Mouse (Mus musculus) CH12F3 (cell line): ENCODE measurements around the gene Ccdc58.
"Not testable (repeated sequence)": the region's sequence is repeated elsewhere in the genome, so short reads cannot be mapped to it uniquely, and the experiment has no call there.

ENCODE experiments used
- in situ Hi-C: fragments of 300-500 bp; cut with MboI; formaldehyde crosslinking; loops from 2 replicates; pipeline ENCODE4 v1.14.3; 2020; ENCODE audit warnings: low sequenced_read_pairs

The Ccdc58 gene

DNA sequence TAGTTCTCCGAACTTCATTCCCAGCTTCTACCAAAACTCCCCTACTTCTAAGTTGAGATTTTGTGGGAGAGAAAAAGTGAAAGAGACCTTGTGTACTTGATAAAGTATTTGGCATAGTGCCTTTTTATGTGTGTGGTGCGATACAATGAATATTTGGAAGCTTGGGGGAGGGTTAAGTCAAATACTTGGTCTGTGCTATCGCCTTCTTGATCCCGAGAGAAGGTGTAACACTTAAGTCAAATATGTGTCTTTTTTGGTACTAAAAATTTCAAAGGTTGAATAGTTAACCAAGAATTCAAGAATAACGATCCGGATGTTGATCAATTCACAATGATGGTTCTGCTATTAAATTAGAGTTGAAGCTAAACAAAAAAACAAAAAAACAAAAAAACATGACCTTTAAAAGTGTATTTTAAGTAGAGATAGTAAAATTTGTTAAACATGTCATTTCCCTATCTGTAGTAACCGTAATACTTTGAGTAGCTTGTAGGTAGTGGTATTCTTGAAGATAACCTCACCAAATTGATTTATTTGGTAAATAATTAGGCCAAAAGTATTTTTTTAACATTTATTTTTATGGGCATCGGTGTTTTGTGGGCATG is 1.0 kb downstream of the Ccdc58 start:
- in situ Hi-C loops = no loop called here

DNA sequence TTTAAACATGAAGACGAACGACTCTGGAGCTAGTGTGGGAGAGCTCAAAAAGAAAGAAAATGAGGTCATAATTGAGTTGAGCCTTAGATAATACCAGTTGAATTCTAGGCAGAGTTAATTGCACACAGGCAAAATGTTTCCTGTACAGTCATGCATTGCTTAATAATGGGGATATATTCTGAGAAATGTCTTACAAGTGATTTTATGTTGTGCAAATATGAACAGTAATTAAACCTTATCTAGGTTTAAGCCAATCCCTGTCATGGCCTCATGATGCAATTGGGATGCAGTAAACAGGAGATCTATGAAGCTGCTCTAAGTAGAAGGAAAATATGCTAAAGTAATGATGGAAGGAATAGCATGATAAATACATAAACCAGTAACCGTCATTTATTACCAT is 3.3 kb downstream of the Ccdc58 start:
- in situ Hi-C loops = no loop called here

DNA sequence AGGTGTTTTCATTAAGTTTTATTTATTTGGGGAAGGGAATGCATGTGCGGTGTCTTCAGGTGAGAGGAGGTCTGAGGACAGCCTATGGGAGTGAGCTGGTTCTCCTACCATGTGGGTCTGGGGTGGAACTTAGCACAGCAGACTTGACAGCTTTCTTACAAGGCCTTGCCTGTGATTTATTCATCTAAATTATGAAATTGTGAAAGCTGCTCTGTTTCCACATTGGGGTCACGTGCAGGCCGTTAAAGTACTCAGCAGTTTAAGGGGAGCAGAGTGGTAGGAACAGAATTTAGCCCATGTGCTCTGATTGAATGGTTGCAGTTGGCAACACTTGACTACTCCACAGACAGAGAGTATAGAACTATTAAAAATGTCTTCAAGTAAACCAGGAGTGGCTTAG is 8.4 kb downstream of the Ccdc58 start:
- in situ Hi-C loops = no loop called here

DNA sequence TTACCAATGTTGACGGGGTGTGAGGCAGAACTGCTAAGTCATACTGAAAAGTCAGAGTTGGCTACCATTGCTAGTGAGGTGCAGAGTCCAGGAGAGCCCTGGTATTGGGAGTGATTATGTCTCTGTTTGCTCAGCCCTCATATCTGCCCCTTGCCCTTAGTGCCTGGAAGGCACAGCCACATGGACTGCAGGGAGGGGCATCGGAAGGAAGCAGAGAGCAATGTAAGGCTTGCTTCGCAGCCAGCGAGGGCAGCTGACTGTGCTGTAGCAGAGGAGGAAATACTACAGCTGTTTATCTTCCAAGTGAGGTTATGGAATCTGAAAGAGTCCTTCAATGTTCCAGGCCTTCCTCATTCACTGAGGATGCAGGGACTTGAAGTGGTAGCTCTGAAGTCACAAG is 16.4 kb downstream of the Ccdc58 start:
- in situ Hi-C loops = no loop called here

DNA sequence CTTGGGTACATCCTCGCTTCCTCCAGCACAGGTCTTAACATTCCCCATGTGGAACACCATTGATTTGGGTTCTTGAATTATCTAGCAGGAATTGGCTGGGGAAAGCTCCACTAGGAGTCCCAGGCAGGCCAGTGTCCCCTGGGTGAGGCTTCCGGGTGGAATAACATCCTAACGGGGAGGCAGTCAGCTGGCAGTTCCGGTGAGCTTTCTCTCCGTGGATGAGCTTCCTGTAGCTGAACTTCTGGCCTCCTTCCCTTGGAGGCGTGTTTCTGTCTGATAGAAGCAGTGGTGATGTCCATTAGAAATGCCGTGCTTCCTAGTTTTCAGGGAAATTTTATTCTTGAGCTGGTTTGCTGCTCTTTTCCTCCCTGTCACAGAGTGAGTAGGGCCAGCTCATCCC is 17.6 kb downstream of the Ccdc58 start:
- in situ Hi-C loops = no loop called here

DNA sequence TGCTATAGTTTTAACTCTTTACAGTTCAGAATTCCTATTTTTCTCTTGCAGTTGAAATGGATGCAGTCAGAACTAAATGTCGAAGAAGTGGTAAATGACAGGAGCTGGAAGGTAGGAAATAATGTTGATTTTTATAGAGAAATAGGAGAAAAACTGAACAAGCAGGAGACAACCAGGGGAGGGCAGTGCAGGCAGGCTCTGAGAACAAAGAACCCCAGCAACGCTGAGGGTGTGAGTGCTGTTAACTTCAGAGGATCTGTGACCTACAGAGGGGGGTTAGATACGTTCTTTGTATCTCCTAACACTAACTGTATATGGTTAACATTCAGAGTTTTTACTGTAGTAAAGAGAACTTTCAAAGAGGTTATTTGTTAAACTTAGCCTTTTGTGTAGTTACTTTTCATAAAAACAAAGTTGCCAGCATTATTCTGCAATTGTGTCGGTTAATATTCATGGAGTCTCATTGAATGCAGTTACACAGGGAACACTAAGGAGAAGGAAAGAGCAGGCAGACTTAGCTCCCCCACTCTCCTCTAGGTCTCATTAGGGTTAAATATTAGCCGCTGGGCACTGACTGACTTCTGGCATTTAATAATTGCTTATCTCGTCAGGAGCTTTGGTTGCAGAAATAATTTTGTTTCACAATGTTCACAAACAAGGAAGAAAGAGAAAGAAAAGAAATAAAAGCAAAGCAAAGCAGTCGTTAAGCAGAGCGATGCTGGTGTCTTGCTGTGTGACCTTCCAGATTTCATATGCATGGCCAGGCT is 18.5 kb downstream of the Ccdc58 start:
- in situ Hi-C loops = no loop called here

DNA sequence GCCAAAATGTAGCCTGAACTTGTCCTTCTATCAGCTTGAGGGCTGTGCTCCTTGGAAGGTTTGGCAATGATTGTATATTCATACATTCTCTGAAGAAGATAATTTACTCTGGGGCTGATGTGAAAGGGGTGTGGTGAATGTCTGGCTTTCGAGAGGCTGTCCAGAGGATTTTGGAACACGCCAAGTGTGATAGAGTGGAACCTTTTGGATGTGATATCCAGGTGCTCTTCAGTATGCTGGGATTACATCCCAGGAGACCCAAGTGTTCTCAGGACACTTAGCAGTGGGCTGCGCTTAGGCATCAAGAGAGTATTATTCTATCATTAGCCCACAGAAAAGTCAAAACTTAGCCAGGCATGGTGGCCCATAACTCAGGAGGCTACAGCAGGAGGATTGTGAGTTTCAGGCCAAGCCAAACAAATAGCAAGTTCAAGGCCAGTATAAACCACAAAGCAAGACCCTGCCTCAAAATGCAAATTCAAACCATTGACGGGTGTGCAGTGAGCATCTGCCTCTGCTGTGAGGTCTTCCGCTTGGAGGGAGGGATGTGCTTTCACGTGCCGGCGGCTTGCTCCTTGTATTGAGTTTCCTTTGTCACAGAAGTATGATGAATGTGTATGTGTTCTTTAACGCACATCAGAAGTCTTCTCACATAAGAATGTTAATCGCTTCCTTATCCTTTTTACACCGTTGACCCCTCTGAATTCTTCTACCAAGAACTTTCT is 19.5 kb downstream of the Ccdc58 start:
- in situ Hi-C loops = no loop called here

DNA sequence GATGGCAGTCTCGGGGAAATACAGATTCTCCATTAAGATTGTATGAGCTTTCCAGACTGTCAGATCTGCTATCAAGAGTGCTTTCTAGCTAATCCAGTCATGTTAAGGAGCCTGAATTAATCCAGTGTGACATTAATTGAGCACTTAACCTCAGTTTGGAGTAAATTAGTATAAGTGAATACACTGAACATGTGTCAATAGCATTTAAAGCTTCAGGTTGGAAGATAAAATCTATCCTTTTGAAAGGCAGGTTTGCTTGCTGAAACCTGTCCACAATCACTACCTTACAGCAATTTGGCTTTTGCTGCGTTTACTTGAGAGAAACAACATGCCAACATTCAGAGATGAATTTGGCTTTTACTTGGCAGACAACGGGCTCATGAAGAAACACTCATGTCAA is 22.6 kb downstream of the Ccdc58 start:
- in situ Hi-C loops = no loop called here

DNA sequence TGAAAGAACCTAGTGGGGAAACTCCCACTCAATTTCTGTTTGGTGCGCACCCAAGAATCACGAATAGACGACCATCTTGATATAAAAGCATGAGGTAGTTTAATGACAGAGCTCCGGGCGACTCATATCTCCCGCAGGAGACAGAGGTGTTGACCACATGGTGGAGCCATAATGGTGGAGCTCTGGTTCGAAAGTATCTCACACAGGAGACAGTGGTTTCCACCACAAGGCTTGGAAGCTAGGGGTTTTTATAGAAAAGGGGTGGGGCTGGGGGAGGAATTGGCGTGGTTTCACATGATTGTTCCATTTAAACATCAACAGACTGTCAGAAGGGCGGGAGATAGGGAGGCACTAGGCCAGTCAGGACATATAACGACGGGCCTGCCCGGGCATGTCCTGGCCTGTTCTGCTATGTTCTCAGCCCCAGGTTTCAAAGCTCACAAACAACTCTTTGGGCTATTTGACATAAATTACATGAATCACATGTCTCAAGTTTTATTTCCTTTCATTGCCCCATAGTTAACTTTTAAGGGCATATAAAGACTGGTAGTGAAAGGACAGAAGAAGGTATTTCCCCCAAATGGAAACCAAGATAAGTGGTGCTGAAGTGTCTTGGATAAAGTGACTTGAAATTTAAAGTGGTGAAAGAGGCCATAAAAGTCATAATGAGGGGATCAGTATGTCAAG is 26.5 kb downstream of the Ccdc58 start:
- in situ Hi-C loops = not testable (repeated sequence)

DNA sequence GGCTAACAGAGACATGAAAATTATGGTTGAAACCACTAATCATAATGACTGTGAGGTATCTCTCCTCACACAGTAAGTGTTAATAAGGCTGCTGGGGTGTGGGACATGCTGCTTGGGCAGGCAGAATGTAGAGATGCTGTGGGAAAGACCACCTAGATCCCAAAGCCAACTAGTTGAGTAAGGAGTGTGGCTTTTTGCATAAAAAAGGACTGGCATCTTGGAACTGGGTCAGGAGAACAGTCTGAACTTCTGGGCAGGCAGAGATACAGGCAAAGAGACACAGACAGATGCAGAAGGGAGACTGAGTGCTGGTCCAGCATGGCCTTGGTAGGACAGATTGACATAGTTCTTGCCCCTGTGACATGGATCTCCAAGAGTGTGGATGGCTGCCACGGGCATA is 30.0 kb downstream of the Ccdc58 start:
- in situ Hi-C loops = no loop called here

DNA sequence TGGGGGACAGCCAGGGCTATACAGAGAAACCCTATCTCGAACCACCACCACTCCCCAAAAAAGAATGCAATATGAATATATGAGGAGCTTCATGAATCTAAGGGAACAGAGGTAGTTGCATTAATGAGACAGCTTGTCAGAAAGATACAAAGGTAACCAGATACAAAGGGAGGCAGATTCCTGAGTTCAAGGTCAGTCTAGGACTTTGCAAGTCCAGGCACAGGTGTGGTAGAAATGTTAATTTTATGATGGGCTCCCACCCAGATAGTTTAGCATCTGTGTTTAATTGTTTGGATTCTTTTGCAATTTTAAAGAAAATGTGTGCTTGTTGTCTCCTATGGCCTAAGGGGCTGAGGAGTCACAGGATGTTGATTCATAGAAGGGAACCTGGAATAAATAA is 30.7 kb downstream of the Ccdc58 start:
- in situ Hi-C loops = no loop called here

DNA sequence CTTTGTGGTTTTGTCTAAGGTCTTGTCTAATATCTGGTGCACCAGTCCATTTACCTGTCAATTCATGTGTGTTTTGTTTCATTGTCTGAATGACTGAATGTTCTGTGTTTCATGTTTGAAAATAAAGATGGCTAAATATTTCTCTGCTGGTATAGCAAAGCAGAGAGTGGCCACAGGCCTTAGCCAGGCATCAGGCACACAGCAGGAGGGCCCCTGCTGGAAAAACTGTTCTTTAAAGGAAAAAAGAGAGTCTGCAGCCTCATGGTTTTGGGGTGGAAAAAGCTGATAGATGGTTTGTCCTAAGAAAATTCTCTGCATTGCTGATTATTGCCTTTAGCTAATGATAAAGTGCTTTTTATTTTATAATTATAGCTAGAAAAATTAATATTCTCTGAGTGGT is 40.0 kb downstream of the Ccdc58 start:
- in situ Hi-C loops = not testable (repeated sequence)

DNA sequence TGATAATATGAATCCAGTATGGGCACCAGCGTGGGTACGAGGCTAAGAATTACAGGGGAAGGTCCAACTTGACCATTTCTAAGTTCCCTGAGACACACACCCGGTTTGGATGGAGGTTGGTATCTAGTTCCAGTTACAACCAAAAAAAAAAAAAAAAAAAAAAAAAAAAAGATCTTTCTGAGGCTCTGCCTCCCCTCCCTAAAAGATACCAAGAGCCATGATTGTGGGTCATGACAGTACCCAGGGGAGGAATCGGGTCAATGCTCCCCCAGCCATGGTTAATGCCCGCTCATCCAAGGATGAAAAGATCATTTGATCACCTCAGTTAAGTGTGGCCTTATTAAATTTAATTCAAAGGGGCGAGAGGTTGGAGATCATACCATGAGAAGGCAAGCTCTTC is 44.3 kb downstream of the Ccdc58 start:
- in situ Hi-C loops = not testable (repeated sequence)

DNA sequence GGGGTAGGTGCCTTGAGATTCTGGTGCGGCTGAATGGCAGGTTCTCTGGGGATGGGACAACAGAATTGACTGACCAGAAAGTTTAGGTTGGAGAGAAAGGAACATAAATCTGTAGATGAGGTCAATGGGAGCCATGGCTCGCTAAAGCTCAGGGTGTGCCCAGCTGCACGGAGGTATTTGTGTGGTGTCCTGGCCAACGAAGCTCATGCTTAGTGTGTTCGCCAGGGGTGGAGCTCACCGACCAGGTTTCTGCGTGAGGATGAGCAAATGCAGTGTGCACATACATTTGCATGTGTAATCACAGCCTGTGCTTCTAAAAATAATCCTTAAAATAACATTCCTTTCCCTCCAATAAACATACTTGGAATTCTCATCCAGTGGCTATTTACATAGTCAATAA is 56.6 kb downstream of the Ccdc58 start:
- in situ Hi-C loops = no loop called here

DNA sequence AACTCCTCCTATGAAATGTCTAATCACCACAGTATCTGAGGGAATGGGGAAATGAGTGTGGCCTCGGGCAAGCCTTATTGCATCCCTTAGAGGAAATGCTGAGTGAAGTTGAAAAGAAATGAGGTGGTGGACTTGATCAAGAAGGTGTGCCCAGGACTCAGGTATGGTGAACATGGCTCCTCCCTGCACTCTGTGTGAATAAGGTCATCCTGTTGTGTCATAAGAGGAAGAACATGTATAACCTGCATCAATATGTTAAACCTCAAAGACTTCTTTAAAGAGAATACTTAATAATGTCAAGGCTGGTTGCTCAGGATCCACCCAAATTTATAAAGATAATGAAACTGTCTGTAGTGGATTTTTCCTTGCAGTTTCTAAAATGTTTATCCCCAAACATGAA is 59.7 kb downstream of the Ccdc58 start, which contains the start of gene Csta1:
Gene Csta1 (minus strand): TSS at position 101 of the 400 bp plus-strand sequence.
- in situ Hi-C loops = no loop called here

DNA sequence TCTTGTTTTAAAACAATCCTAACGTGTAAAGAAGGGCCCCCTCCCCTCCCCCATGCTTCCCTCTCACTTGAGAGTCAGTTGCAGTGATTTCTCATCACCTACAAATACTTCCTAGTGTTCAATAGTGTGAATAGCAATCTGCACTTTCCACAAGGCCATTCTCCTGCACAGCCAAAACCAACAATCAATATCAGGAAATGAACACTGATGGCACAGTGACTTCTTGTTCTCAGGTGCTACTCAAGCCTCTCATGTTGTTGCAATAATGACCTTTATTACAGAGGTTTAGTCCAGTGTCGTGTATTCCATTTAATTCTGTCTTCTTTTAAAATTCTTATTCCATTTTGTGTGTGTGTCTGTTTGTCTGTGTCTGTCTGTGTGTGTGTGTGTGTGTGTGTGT is 66.7 kb downstream of the Ccdc58 start:
- in situ Hi-C loops = no loop called here
